Mouse (Mus musculus) ovary, postnatal 36 days (tissue): ENCODE results near the gene Btnl1.
A peak's percentile ranks its signal among the peaks of the same experiment; 100 is the strongest.

ENCODE experiments used
- DNase-seq: peaks from one replicate; pipeline ENCODE4 v3.0.0; 2022; ENCODE audit warnings: low spot score, mixed read lengths

Btnl1 gene

DNA sequence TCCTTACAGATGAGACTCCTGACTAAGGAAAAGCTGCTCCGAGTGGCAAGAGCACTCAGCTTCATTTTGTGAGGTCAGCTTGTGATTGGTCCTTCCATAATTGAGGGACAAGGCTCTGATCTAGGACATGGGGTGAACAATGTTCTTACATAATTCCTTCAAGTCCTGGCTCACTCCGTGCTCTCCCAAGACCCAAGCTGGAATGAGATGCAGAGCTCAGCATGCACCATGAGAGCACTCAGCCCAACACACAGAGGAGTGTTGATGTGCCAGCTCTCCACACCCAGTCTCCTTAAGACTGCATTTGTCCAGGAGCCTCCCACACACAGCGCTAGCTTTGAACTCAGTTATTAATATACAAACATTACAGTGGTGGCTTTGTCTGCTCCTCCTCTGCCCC is 7.8 kb downstream of the Btnl1 start:
- DNase-seq = no peak

DNA sequence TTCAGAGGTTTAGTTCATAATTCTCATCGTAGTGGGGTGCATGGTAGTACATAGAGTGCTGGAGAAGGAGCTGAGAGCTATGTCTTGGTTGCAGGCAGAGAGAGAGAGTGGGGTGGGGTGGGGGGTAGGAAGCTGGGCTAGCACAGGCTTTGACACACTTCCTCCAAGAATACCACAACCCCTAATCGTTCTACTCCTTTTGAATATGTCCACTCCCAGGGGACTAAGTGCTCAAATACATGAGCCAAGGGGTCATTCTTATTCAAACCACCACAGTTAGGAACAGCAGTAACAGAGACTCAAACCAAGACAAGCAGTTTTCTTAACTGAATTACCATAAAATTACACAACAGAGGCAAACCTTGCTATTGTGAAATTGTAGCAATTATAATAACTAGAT is 9.7 kb downstream of the Btnl1 start:
- DNase-seq = no peak

DNA sequence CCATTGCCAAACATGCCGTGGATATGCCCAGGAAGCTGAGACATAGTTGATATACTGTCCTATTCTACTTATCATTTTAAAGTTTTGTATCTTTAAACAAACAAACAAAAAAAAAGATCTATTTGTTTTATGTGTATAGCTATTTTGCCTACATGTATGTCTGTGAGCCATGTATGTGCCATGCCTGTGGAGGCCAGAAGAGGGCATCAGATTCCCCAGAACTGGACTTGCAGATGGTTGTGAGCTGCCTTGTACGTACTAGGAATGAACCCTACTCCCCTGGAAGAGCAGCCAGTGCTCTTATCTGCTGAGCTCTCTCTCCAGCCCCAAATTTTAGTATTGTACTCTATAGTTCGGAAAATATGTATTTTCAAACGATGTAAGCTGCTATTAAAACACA is 11.6 kb downstream of the Btnl1 start:
- no peak for DNase-seq

DNA sequence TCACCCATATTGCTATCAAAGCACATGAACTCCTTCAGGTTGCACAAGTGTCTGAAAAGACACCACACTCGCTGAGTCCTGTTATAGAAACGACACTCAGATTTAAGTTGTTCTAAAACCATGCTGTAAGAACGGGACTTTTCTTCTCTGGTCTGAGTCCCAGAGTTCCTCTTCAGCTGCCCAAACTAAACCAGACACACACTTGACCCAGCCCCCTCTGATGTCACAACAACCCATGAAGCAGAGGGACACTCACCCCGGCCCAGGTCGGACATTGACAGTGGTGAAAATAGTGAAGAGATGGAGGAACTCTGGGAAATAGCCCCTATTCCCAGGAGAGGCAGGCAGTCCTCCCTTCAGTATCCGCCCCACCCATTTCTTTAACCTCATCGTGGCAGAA is 14.6 kb downstream of the Btnl1 start:
- DNase-seq = no peak

DNA sequence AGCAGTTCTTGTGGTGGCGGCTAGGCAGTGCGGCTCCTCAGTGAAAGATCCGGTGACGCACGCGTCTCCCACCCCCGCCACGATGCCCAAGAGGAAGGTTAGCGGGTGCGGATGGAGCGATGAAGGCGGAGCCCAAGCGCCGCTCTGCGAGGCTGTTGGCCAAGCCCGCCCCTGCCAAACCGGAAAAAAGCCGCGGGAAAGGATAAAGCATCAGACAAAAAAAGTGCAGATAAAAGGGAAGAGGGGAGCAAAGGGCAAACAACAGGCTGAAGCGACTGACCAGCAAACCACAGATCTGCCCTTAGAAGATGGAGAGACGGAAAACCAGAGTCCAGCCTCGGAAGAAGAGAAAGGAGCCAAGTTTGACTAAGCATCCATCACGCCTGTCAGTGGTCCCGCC is 15.4 kb downstream of the Btnl1 start:
- no peak for DNase-seq

DNA sequence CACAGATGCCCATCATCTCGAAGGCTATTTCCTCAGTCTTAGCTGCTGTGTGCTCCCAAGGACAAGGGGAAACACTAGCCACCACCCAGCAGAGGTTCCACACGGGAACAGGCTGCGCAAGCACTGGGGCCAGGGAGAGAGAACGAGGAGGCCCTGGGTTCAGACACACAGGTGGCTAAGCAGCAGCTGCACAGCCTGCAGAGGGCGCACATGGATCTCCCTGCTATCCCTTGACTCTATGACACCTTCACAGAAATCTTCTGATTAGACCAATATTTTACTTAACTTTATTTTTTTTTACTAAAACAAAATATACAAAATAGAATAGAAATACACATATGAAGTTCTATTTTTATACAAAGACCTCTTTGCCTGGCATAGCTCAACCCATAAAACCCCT is 20.4 kb downstream of the Btnl1 start:
- DNase-seq = no peak

DNA sequence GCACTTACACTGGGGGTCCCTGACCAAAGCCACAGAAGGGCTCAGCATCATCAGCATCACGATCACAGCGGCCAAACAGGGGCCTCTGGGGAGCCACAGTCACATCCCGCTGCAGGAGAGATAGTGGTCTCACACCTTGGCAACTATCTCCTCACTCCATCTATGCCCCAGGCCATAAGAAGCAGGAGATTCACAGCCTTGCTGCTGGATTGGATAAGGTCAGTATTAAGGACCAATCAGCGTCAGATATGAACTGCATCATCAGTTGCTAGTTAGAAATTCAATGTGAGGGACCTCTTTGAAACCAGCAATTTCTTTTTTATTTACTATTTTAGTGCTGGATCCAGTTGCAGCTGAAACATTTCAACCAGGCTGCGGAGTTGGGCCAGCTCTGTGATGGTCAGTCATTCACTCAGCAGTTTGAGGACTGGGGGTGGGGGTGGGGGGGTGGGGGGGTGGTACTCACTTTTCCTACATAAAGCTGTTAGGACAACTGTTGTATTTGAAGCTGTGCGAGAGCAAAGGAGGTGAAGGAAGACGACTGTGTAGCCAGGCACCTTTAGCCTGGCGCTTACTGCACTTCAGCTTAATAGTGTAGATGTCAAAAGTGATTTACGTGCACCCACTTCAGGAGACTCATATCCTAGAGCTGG is 21.3 kb downstream of the Btnl1 start:
- DNase-seq = no peak

DNA sequence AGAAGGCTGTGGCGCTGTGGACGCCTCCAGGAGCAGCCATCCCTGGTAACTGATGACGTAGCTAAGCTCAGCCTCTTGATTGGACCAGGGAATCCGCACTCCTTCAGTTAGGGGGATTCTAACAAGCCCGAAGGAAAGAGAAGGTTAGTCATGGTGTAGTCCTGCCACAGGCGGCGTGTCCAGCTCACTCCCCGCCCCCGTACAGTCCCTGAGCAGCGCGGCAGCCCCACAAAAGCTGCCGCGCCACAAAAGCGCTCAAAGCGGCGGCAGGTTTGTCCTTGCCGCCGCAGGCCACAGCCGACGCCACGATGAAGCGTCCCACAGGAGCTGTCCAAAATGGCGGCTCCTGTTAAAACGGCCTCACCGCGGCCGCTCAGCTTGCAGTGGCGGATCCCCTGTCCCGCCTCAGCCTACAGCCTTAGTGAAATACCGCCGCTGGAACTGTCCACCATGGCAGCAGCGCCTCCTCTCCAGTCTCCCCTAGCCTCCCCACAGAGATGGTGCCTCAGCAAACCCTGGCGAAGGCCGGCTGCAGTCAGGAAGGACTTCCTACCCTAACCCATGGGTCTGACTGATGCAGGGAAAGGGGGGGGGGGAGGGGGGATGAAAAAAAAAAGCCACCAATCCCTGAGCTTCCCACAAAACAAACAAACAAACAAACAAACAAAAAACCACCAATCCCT is 21.9 kb downstream of the Btnl1 start, which contains the start of gene BC051142:
Gene BC051142 (plus strand): TSS at position 110 of the 683 bp plus-strand sequence.
- DNase-seq = peak; percentile 61

DNA sequence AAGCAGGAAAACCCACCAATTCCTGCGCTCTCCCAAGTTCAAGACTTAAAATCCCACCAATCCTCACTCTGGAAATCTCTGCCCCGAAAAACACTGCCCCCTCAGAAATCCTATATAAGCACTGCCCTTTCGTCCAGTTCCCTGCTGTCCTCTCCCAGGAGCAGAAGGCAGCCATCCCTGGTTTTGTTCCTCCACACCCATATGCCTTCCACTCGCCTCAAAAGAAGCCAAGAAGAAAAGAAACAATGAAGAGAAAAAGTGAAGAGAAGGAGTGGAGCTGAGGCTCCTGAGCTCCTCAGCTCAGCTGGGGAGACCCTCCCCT is 22.4 kb downstream of the Btnl1 start:
- no peak for DNase-seq

DNA sequence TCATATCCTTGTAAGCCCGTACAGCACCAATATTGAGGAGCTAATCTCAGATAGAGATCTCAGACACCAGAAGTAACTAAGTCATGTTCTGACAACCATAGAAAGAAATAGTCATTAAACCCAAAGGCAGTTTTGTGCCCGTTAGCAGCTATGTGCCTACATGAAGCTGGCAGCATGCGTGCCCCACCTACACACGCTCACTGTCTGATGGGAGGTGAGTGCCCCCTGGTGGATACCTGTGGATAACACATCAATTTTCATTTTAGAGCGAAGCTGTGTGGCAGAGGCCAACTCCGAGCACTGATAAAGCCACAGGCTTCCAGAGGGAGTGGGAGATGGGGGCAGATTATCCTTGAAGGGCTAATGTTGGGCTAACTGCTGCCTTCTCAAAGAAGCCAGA is 34.2 kb downstream of the Btnl1 start:
- DNase-seq = peak; percentile 36

DNA sequence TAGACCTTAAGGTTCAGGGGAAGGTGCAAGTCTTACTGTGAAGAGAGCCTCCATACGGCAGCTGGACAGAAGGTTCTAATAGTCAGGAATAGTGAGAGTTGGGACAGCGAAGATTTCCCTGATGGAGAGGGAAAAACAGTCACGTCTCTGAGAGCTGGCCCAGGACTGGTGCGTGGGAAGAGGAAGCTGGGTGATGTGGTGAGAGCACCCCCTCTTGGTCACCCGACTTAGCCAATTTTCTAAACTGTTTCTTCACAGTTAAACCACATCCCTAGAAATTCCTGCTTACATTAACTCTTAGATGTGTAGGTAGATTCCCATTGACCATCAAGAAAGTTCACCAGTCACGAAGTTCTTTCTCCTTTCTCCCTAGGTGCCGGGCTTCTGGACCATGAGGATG is 43.1 kb downstream of the Btnl1 start:
- DNase-seq = no peak

DNA sequence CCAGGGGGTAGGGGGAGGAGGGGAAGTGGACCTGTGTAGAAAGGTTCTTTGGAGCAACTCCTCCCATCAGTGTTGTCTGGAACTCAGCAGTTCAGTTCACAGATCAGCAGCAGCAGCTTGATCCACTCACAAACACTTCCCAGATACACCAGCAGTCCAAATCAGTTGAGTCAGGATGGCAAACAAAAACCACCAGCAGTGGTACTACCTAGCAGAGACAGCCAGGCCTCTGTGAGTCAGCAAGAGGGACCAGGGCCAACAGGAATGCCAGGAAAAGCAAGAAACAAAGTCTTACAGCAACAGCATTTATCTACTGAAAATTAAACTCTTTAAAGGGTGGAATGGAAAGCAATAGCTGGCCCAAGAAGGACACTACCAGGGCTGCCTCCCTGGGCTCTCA is 50.7 kb downstream of the Btnl1 start:
- no peak for DNase-seq
